Mouse (Mus musculus): ENCODE results near the gene Rps6ka5. TPM values are rescaled to one million over a fixed set of nuclear protein-coding genes. Genes with fewer than 3 reads are reported as not detected.

The Rps6ka5 gene
- polyA plus RNA-seq, 1 experiment from 2014 or later = 1.2 TPM

- Histone ChIP-seq H3K4me2 (replicated peaks; ENCODE audit: low read depth) (peak overlapping the region; percentile 93), H3K4me3 (ENCODE audit: low read depth, low read length) (peak overlapping the region; percentile 74), H3K4me1 (replicated peaks; ENCODE audit: control insufficient read depth, insufficient read depth, low read length) (peaks cover 14% of the 10 kb centered on the region; the same call in 1 of the 2 replicates), H3K9ac (ENCODE audit: low read depth, low read length) (peak overlapping the region; percentile 97), H3K9me3 (ENCODE audit: control insufficient read depth) (no peaks in the 10 kb centered on the region), H3K36me3 (ENCODE audit: control insufficient read depth, insufficient read depth) (no peaks in the 10 kb centered on the region), H3K27ac (ENCODE audit: low read depth, low read length) (no peak overlapping the region), H3K27me3 (replicated peaks; ENCODE audit: control insufficient read depth, insufficient read depth, low read length) (no peaks in the 10 kb centered on the region)
- no peak for ATAC-seq
- no peak for TF ChIP-seq CTCF (IDR thresholded peaks at IDR 0.05; ENCODE audit: low read depth)
- whole genome bisulfite sequencing = 45% methylated on average over 7 of the region's 7 CpGs
These were observed 207.1 kb downstream of the Rps6ka5 start for GRCm38 (mm10) chr12:100519684-100520076.

GRCm38 (mm10) chr12:100517371-100517770 lies 209.4 kb downstream of the Rps6ka5 start:
- WGBS = 75% methylated on average over 9 of the region's 9 CpGs
- no peak for ATAC-seq

GRCm38 (mm10) chr12:100516161-100516838 lies 210.5 kb downstream of the Rps6ka5 start:
- WGBS = 95% methylated on average over 1 of the region's 1 CpGs
- ATAC-seq = no peak
- Histone ChIP-seq H3K27ac (ENCODE audit: low read depth, low read length) (no peak overlapping the region), H3K27me3 (replicated peaks; ENCODE audit: control insufficient read depth, insufficient read depth, low read length) (no peaks in the 10 kb centered on the region), H3K9ac (ENCODE audit: low read depth, low read length) (no peak overlapping the region), H3K36me3 (ENCODE audit: control insufficient read depth, insufficient read depth) (no peaks in the 10 kb centered on the region), H3K4me3 (ENCODE audit: low read depth, low read length) (no peak overlapping the region), H3K9me3 (ENCODE audit: control insufficient read depth) (no peaks in the 10 kb centered on the region), H3K4me2 (replicated peaks; ENCODE audit: low read depth) (no peak overlapping the region), H3K4me1 (replicated peaks; ENCODE audit: control insufficient read depth, insufficient read depth, low read length) (peaks cover 14% of the 10 kb centered on the region; the same call in 1 of the 2 replicates)
- TF ChIP-seq CTCF (IDR thresholded peaks at IDR 0.05; ENCODE audit: low read depth) = no peak

More at GRCm38 (mm10) chr12:100517371-100517770, 209.4 kb downstream of the Rps6ka5 start:
- no peak for TF ChIP-seq CTCF (IDR thresholded peaks at IDR 0.05; ENCODE audit: low read depth)
- H3K27me3 ChIP-seq (replicated peaks; ENCODE audit: control insufficient read depth, insufficient read depth, low read length) = no peaks in the 10 kb centered on the region
- H3K9ac ChIP-seq (ENCODE audit: low read depth, low read length) = no peak overlapping the region
- H3K27ac ChIP-seq (ENCODE audit: low read depth, low read length) = no peak overlapping the region
- H3K9me3 ChIP-seq (ENCODE audit: control insufficient read depth) = no peaks in the 10 kb centered on the region
- H3K4me1 ChIP-seq (replicated peaks; ENCODE audit: control insufficient read depth, insufficient read depth, low read length) = peaks cover 14% of the 10 kb centered on the region; the same call in 1 of the 2 replicates
- H3K4me2 ChIP-seq (replicated peaks; ENCODE audit: low read depth) = no peak overlapping the region
- H3K36me3 ChIP-seq (ENCODE audit: control insufficient read depth, insufficient read depth) = no peaks in the 10 kb centered on the region
- H3K4me3 ChIP-seq (ENCODE audit: low read depth, low read length) = no peak overlapping the region

- TF ChIP-seq CTCF (IDR thresholded peaks at IDR 0.05; ENCODE audit: low read depth) = no peak
- no peak for ATAC-seq
- Histone ChIP-seq H3K4me3 (ENCODE audit: low read depth, low read length) (no peak overlapping the region), H3K9me3 (ENCODE audit: control insufficient read depth) (no peaks in the 10 kb centered on the region), H3K4me2 (replicated peaks; ENCODE audit: low read depth) (no peak overlapping the region), H3K27me3 (replicated peaks; ENCODE audit: control insufficient read depth, insufficient read depth, low read length) (no peaks in the 10 kb centered on the region), H3K36me3 (ENCODE audit: control insufficient read depth, insufficient read depth) (no peaks in the 10 kb centered on the region), H3K4me1 (replicated peaks; ENCODE audit: control insufficient read depth, insufficient read depth, low read length) (0 out of 2 replicates have a peak, but pooled peaks cover 10% of the 10 kb centered on the region), H3K27ac (ENCODE audit: low read depth, low read length) (no peak overlapping the region), H3K9ac (ENCODE audit: low read depth, low read length) (no peak overlapping the region)
- WGBS = 92% methylated on average over 4 of the region's 4 CpGs
These were observed 211.3 kb downstream of the Rps6ka5 start for GRCm38 (mm10) chr12:100515493-100515892.

GRCm38 (mm10) chr12:100514611-100515010 lies 212.2 kb downstream of the Rps6ka5 start:
- 65% methylated on average over 1 of the region's 1 CpGs for WGBS
- Histone ChIP-seq H3K4me3 (ENCODE audit: low read depth, low read length) (no peak overlapping the region), H3K9me3 (ENCODE audit: control insufficient read depth) (no peaks in the 10 kb centered on the region), H3K27me3 (replicated peaks; ENCODE audit: control insufficient read depth, insufficient read depth, low read length) (no peaks in the 10 kb centered on the region), H3K36me3 (ENCODE audit: control insufficient read depth, insufficient read depth) (no peaks in the 10 kb centered on the region), H3K9ac (ENCODE audit: low read depth, low read length) (no peak overlapping the region), H3K27ac (ENCODE audit: low read depth, low read length) (no peak overlapping the region), H3K4me2 (replicated peaks; ENCODE audit: low read depth) (no peak overlapping the region), H3K4me1 (replicated peaks; ENCODE audit: control insufficient read depth, insufficient read depth, low read length) (0 out of 2 replicates have a peak, but pooled peaks cover 9% of the 10 kb centered on the region)
- ATAC-seq = no peak
- no peak for TF ChIP-seq CTCF (IDR thresholded peaks at IDR 0.05; ENCODE audit: low read depth)

GRCm38 (mm10) chr12:100513131-100513530 lies 213.7 kb downstream of the Rps6ka5 start:
- no peak overlapping the region for H3K4me2 ChIP-seq (replicated peaks; ENCODE audit: low read depth)
- TF ChIP-seq CTCF (IDR thresholded peaks at IDR 0.05; ENCODE audit: low read depth) = no peak
- no peaks in the 10 kb centered on the region for H3K9me3 ChIP-seq (ENCODE audit: control insufficient read depth)
- no peak overlapping the region for H3K27ac ChIP-seq (ENCODE audit: low read depth, low read length)
- H3K36me3 ChIP-seq (ENCODE audit: control insufficient read depth, insufficient read depth) = no peaks in the 10 kb centered on the region
- H3K9ac ChIP-seq (ENCODE audit: low read depth, low read length) = no peak overlapping the region
- H3K4me1 ChIP-seq (replicated peaks; ENCODE audit: control insufficient read depth, insufficient read depth, low read length) = 0 out of 2 replicates have a peak, but pooled peaks cover 6% of the 10 kb centered on the region
- H3K27me3 ChIP-seq (replicated peaks; ENCODE audit: control insufficient read depth, insufficient read depth, low read length) = no peaks in the 10 kb centered on the region
- no peak for ATAC-seq
- no peak overlapping the region for H3K4me3 ChIP-seq (ENCODE audit: low read depth, low read length)
- 91% methylated on average over 5 of the region's 5 CpGs for WGBS

Measured in intestine, postnatal 0 days (tissue).